Mouse (Mus musculus): ENCODE results near the gene Scgn. TPM values are rescaled to one million over a fixed set of nuclear protein-coding genes. Genes with fewer than 3 reads are reported as not detected.

Gene Scgn
- polyA plus RNA-seq, 1 experiment from 2014 or later = not detected

GRCm38 (mm10) chr13:23940291-23940690, 50.7 kb downstream of the Scgn start:
- no peak overlapping the region for H3K27ac ChIP-seq (ENCODE audit: low read depth)
- WGBS = 43% methylated on average over 6 of the region's 6 CpGs

DNA sequence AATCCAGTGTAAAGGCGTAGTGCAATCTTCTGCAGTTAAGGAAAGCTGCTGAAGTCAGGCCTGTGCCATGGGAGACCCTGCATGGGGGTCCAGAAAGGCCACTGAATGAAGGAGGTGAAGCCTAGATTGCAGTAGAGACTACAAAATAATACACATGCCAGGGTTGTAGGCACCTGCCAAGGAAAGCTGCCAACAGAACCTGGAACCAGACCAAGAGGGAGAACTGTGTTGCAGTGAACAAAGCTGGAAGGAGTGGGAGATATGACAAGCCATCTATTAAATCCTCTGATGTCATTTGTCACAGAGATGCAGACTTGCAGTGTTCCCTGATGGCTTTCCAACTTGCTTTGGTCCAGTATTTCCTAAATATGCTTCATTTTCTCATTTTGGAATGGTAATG, 52.3 kb downstream of the Scgn start:
- ATAC-seq (ENCODE audit: insufficient read depth) (no peak), DNase-seq (no peak)
- Histone ChIP-seq H3K27me3 (ENCODE audit: insufficient read depth, low read length) (no peaks in the 10 kb centered on the region), H3K4me3 (ENCODE audit: low read depth, low read length) (no peak overlapping the region), H3K36me3 (ENCODE audit: insufficient read depth) (no peaks in the 10 kb centered on the region), H3K4me2 (no peak overlapping the region), H3K27ac (ENCODE audit: low read depth) (no peak overlapping the region), H3K9ac (no peak overlapping the region), H3K4me1 (ENCODE audit: insufficient read depth) (no peaks in the 10 kb centered on the region), H3K9me3 (ENCODE audit: low read depth, low read length) (no peaks in the 10 kb centered on the region)
- TF ChIP-seq CTCF (IDR thresholded peaks at IDR 0.05; ENCODE audit: low read depth) = no peak
- 72% methylated on average over 1 of the region's 1 CpGs for WGBS

More at GRCm38 (mm10) chr13:23940291-23940690, 50.7 kb downstream of the Scgn start:
- Histone ChIP-seq H3K4me3 (ENCODE audit: low read depth, low read length) (no peak overlapping the region), H3K27me3 (ENCODE audit: insufficient read depth, low read length) (no peaks in the 10 kb centered on the region), H3K9ac (no peak overlapping the region), H3K36me3 (ENCODE audit: insufficient read depth) (no peaks in the 10 kb centered on the region), H3K4me2 (no peak overlapping the region), H3K9me3 (ENCODE audit: low read depth, low read length) (no peaks in the 10 kb centered on the region), H3K4me1 (ENCODE audit: insufficient read depth) (no peaks in the 10 kb centered on the region)
- peak; percentile 37 for DNase-seq
- no peak for TF ChIP-seq CTCF (IDR thresholded peaks at IDR 0.05; ENCODE audit: low read depth)
- ATAC-seq (ENCODE audit: insufficient read depth) = no peak

GRCm38 (mm10) chr13:23934211-23934520, 56.8 kb downstream of the Scgn start, which contains the start of gene Hist1h2aa:
Gene Hist1h2aa, plus strand, starts transcription at chr13:23934462.
- DNase-seq (no peak), ATAC-seq (ENCODE audit: insufficient read depth) (no peak)
- H3K4me2 ChIP-seq = no peak within 1 kb of the TSS
- H3K36me3 ChIP-seq (ENCODE audit: insufficient read depth) = no peaks in the 10 kb centered on the region
- no peaks in the 10 kb centered on the region for H3K9me3 ChIP-seq (ENCODE audit: low read depth, low read length)
- 90% methylated on average over 10 of the region's 10 CpGs for WGBS
- no peak within 1 kb of the TSS for H3K4me3 ChIP-seq (ENCODE audit: low read depth, low read length)
- no peaks in the 10 kb centered on the region for H3K4me1 ChIP-seq (ENCODE audit: insufficient read depth)
- TF ChIP-seq CTCF (IDR thresholded peaks at IDR 0.05; ENCODE audit: low read depth) = no peak
- no peak within 1 kb of the TSS for H3K27ac ChIP-seq (ENCODE audit: low read depth)
- no peaks in the 10 kb centered on the region for H3K27me3 ChIP-seq (ENCODE audit: insufficient read depth, low read length)
- no peak within 1 kb of the TSS for H3K9ac ChIP-seq

- H3K27me3 ChIP-seq (ENCODE audit: insufficient read depth, low read length) = no peaks in the 10 kb centered on the region
- no peak for TF ChIP-seq CTCF (IDR thresholded peaks at IDR 0.05; ENCODE audit: low read depth)
- WGBS = 93% methylated on average over 37 of the region's 39 CpGs
These were observed 57.4 kb downstream of the Scgn start, which contains the start of gene Hist1h2ba for GRCm38 (mm10) chr13:23933421-23934210. Gene Hist1h2ba, minus strand, starts transcription at chr13:23934156.

GRCm38 (mm10) chr13:23930904-23931303, 60.1 kb downstream of the Scgn start:
- H3K9ac ChIP-seq = no peak overlapping the region
- WGBS = 64% methylated on average over 11 of the region's 11 CpGs
- no peaks in the 10 kb centered on the region for H3K27me3 ChIP-seq (ENCODE audit: insufficient read depth, low read length)
- H3K36me3 ChIP-seq (ENCODE audit: insufficient read depth) = no peaks in the 10 kb centered on the region
- ATAC-seq (ENCODE audit: insufficient read depth) = no peak
- H3K4me2 ChIP-seq = no peak overlapping the region
- H3K27ac ChIP-seq (ENCODE audit: low read depth) = no peak overlapping the region
- no peaks in the 10 kb centered on the region for H3K9me3 ChIP-seq (ENCODE audit: low read depth, low read length)
- H3K4me1 ChIP-seq (ENCODE audit: insufficient read depth) = peaks cover 3% of the 10 kb centered on the region; the same call in 1 of the 2 replicates
- DNase-seq = no peak
- no peak for TF ChIP-seq CTCF (IDR thresholded peaks at IDR 0.05; ENCODE audit: low read depth)
- H3K4me3 ChIP-seq (ENCODE audit: low read depth, low read length) = no peak overlapping the region

More at GRCm38 (mm10) chr13:23933421-23934210, 57.4 kb downstream of the Scgn start, which contains the start of gene Hist1h2ba:
- DNase-seq (no peak), ATAC-seq (ENCODE audit: insufficient read depth) (no peak)
- Histone ChIP-seq H3K9ac (no peak within 1 kb of the TSS), H3K36me3 (ENCODE audit: insufficient read depth) (no peaks in the 10 kb centered on the region), H3K4me1 (ENCODE audit: insufficient read depth) (no peaks in the 10 kb centered on the region), H3K4me2 (no peak within 1 kb of the TSS), H3K4me3 (ENCODE audit: low read depth, low read length) (no peak within 1 kb of the TSS), H3K27ac (ENCODE audit: low read depth) (no peak within 1 kb of the TSS), H3K9me3 (ENCODE audit: low read depth, low read length) (no peaks in the 10 kb centered on the region)

DNA sequence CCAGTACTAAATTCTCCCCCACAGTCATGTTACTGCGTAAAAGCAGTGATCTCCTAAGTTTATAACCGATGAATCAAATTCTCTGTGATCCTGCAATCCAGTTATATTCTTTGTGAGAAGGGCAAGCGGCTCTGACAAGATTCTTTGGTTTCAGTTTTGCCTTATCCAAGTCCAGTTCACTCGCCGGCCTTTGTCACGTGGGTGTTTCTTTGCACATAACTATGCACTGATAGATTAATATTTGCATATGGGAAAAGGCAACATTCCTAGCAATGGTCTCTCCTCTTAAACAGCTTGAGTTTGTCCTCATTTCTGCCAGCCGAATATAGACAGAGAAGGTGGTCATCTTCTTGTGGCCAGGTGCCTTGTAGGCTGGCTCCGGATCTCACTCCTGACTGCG, 60.6 kb downstream of the Scgn start:
- Histone ChIP-seq H3K4me3 (ENCODE audit: low read depth, low read length) (no peak overlapping the region), H3K27ac (ENCODE audit: low read depth) (no peak overlapping the region), H3K4me2 (no peak overlapping the region), H3K4me1 (ENCODE audit: insufficient read depth) (peaks cover 3% of the 10 kb centered on the region; the same call in 1 of the 2 replicates), H3K27me3 (ENCODE audit: insufficient read depth, low read length) (no peaks in the 10 kb centered on the region), H3K36me3 (ENCODE audit: insufficient read depth) (no peaks in the 10 kb centered on the region), H3K9me3 (ENCODE audit: low read depth, low read length) (no peaks in the 10 kb centered on the region), H3K9ac (no peak overlapping the region)
- WGBS = 80% methylated on average over 9 of the region's 9 CpGs
- no peak for DNase-seq
- ATAC-seq (ENCODE audit: insufficient read depth) = no peak
- TF ChIP-seq CTCF (IDR thresholded peaks at IDR 0.05; ENCODE audit: low read depth) = no peak

- peak overlapping the region; percentile 40 for H3K4me2 ChIP-seq
- TF ChIP-seq CTCF (IDR thresholded peaks at IDR 0.05; ENCODE audit: low read depth) = no peak
These were observed 62.4 kb downstream of the Scgn start for GRCm38 (mm10) chr13:23928637-23929036.

More at GRCm38 (mm10) chr13:23928637-23929036, 62.4 kb downstream of the Scgn start:
- no peak overlapping the region for H3K27ac ChIP-seq (ENCODE audit: low read depth)
- peaks cover 3% of the 10 kb centered on the region; the same call in 1 of the 2 replicates for H3K4me1 ChIP-seq (ENCODE audit: insufficient read depth)
- H3K4me3 ChIP-seq (ENCODE audit: low read depth, low read length) = no peak overlapping the region
- no peaks in the 10 kb centered on the region for H3K27me3 ChIP-seq (ENCODE audit: insufficient read depth, low read length)
- 30% methylated on average over 3 of the region's 3 CpGs for WGBS
- DNase-seq = peak; percentile 71
- H3K9me3 ChIP-seq (ENCODE audit: low read depth, low read length) = no peaks in the 10 kb centered on the region
- ATAC-seq (ENCODE audit: insufficient read depth) = peak; percentile 93
- no peak overlapping the region for H3K9ac ChIP-seq
- no peaks in the 10 kb centered on the region for H3K36me3 ChIP-seq (ENCODE audit: insufficient read depth)

Data from lung, embryonic 14.5 days (tissue).